8 mouse cellular contexts compared by ENCODE assay signal in the genomic region with DNA sequence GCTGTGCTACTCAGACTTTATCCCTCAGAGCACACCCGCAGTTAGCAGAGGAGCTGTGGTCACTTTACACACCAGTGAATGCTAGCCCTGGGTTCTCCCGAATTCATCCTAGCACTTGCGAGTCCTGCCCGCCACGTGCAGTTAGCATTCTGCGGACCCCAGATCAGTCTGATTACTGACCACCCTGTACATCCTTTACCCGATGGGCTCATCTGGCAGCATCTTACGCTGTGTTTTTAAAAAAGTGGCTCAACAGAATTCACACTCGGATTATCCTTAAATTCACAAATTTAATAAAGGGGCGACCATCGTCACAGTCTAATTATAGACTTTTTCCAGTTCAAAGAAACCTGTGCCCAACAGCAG. TPM values are rescaled to one million over a fixed set of nuclear protein-coding genes. Genes with fewer than 3 reads are reported as not detected.
DNase-seq lines count a peak whose midpoint lies in the region; ATAC-seq and TF ChIP-seq lines count a peak whose summit lies in the region.

No protein-coding gene starts in this region.

- peak overlapping the region; percentile 79 for H3K4me2 ChIP-seq in limb, embryonic 15.5 days
- H3K4me2 ChIP-seq in stomach, postnatal 0 days (replicated peaks; ENCODE audit: low read depth), result peak overlapping the region; percentile 80

- no peak for TF ChIP-seq EP300 in stomach, postnatal 0 days (optimal IDR thresholded peaks at IDR 0.05)

- WGBS in thymus, adult 2 months, result 41% methylated on average over 11 of the region's 11 CpGs
- whole genome bisulfite sequencing in limb, embryonic 15.5 days, result 5% methylated on average over 11 of the region's 11 CpGs
- 4% methylated on average over 11 of the region's 11 CpGs for WGBS in stomach, postnatal 0 days

- H3K4me3 ChIP-seq in thymus, adult 2 months (ENCODE audit: control insufficient read depth, insufficient read depth, low read length), result peak overlapping the region; percentile 95
- peak overlapping the region; percentile 91 for H3K4me3 ChIP-seq in limb, embryonic 15.5 days
- H3K4me3 ChIP-seq in stomach, postnatal 0 days (ENCODE audit: low read depth, low read length), result peak overlapping the region; percentile 98

- TF ChIP-seq POLR2A in thymus, adult 2 months (IDR thresholded peaks at IDR 0.05; ENCODE audit: control insufficient read depth, extremely low read depth, insufficient read depth, low read length, poor library complexity), result no peak

- H3K36me3 ChIP-seq in thymus, adult 2 months (ENCODE audit: control insufficient read depth, insufficient read depth, low read length), result peaks cover 5% of the 10 kb centered on the region; the same call in 1 of the 2 replicates
- H3K36me3 ChIP-seq in limb, embryonic 15.5 days, result peaks cover 25% of the 10 kb centered on the region
- H3K36me3 ChIP-seq in stomach, postnatal 0 days (ENCODE audit: control insufficient read depth, insufficient read depth, low read length), result peaks cover 5% of the 10 kb centered on the region; the same call in 1 of the 2 replicates

- DNase-seq in embryo, embryonic 10 days (ENCODE audit: low spot score), result peak; percentile 32
- no peak for DNase-seq in embryo, embryonic 10.5 days (ENCODE audit: low spot score)
- DNase-seq in thymus, adult 2 months, result peak; percentile 8
- no peak for DNase-seq in thymus, postnatal 14 days
- DNase-seq in stomach, postnatal 0 days (ENCODE audit: low spot score), result no peak
- no peak for DNase-seq in thymus, postnatal 36 days
- DNase-seq in gastrocnemius, postnatal 14 days, result no peak

- H3K27me3 ChIP-seq in thymus, adult 2 months (ENCODE audit: control insufficient read depth, insufficient read depth, low read length), result no peaks in the 10 kb centered on the region
- no peaks in the 10 kb centered on the region for H3K27me3 ChIP-seq in limb, embryonic 15.5 days
- H3K27me3 ChIP-seq in stomach, postnatal 0 days (ENCODE audit: control insufficient read depth, insufficient read depth, low read length), result no peaks in the 10 kb centered on the region

- intact Hi-C loops in gastrocnemius, postnatal 14 days (cut with DNase I; ENCODE audit: low total_unique reads), result loop anchor here (10.0 kb wide), 1 partner anchor 77 kb away; no protein-coding TSS in a partner anchor

- no peaks in the 10 kb centered on the region for H3K9me3 ChIP-seq in limb, embryonic 15.5 days
- no peaks in the 10 kb centered on the region for H3K9me3 ChIP-seq in stomach, postnatal 0 days (ENCODE audit: control insufficient read depth, low read length)

- H3K9ac ChIP-seq in limb, embryonic 15.5 days, result peak overlapping the region; percentile 94
- H3K9ac ChIP-seq in stomach, postnatal 0 days (ENCODE audit: low read length), result peak overlapping the region; percentile 93

- H3K4me1 ChIP-seq in thymus, adult 2 months (replicated peaks; ENCODE audit: control insufficient read depth, insufficient read depth, low read length), result peaks cover 27% of the 10 kb centered on the region
- H3K4me1 ChIP-seq in limb, embryonic 15.5 days, result peaks cover 35% of the 10 kb centered on the region
- H3K4me1 ChIP-seq in stomach, postnatal 0 days (replicated peaks; ENCODE audit: control insufficient read depth, insufficient read depth), result peaks cover 2% of the 10 kb centered on the region; the same call in 1 of the 2 replicates

- H3K27ac ChIP-seq in thymus, adult 2 months (ENCODE audit: control insufficient read depth, insufficient read depth, low read length), result no peak overlapping the region
- H3K27ac ChIP-seq in limb, embryonic 15.5 days, result peak overlapping the region; percentile 89
- H3K27ac ChIP-seq in stomach, postnatal 0 days (replicated peaks), result peak overlapping the region; percentile 90

- TF ChIP-seq CTCF in thymus, adult 2 months (IDR thresholded peaks at IDR 0.05; ENCODE audit: borderline replicate concordance, control insufficient read depth, extremely low read depth, insufficient read depth, low read length, poor library complexity), result no peak
- TF ChIP-seq CTCF in stomach, postnatal 0 days (IDR thresholded peaks at IDR 0.05; ENCODE audit: low read depth), result no peak

- no peak for ATAC-seq in limb, embryonic 15.5 days (ENCODE audit: insufficient number of reproducible peaks, low FRiP score, low TSS enrichment, low read depth)
- no peak for ATAC-seq in stomach, postnatal 0 days (ENCODE audit: low FRiP score, low TSS enrichment)

RNA-seq across cellular contexts. Expression of a gene that starts 0.4 kb away (rescaled TPM):
- polyA plus RNA-seq in thymus, adult 2 months (2012; rRNA removed), result 60.1 and 64.6 TPM in 2 replicates
- 9.1 and 9.9 TPM in 2 replicates for polyA plus RNA-seq in limb, embryonic 15.5 days (2015; fragmentation: Nextera tagmentation; extraction: Ambion mirVana)
- polyA plus RNA-seq in stomach, postnatal 0 days (2015; fragmentation: Nextera tagmentation; extraction: Ambion mirVana), result 3.0 and 3.1 TPM in 2 replicates
- total RNA-seq in gastrocnemius, postnatal 14 days (2021), result 1 to 10 TPM; 4.6 to 4.8 TPM

RNA-seq across cellular contexts. Expression of a gene that starts 3.4 kb away (rescaled TPM):
- 17.8 and 18.8 TPM in 2 replicates for polyA plus RNA-seq in thymus, adult 2 months (2012; rRNA removed)
- polyA plus RNA-seq in limb, embryonic 15.5 days (2015; fragmentation: Nextera tagmentation; extraction: Ambion mirVana), result 31.4 and 33.6 TPM in 2 replicates
- 23.1 and 23.6 TPM in 2 replicates for polyA plus RNA-seq in stomach, postnatal 0 days (2015; fragmentation: Nextera tagmentation; extraction: Ambion mirVana)
- 10 to 100 TPM; 13.0 to 13.1 TPM for total RNA-seq in gastrocnemius, postnatal 14 days (2021)

RNA-seq across cellular contexts. Expression of a gene that starts 12.5 kb away (rescaled TPM):
- polyA plus RNA-seq in thymus, adult 2 months (2012; rRNA removed), result 0.11 TPM in 1 of 2 replicates, not detected in the other
- not detected in 2 replicates for polyA plus RNA-seq in limb, embryonic 15.5 days (2015; fragmentation: Nextera tagmentation; extraction: Ambion mirVana)
- 5.8 and 6.0 TPM in 2 replicates for polyA plus RNA-seq in stomach, postnatal 0 days (2015; fragmentation: Nextera tagmentation; extraction: Ambion mirVana)
- total RNA-seq in gastrocnemius, postnatal 14 days (2021), result not detected

RNA-seq across cellular contexts. Expression of a gene that starts 25.5 kb away (rescaled TPM):
- 0.05 and 0.09 TPM in 2 replicates for polyA plus RNA-seq in thymus, adult 2 months (2012; rRNA removed)
- polyA plus RNA-seq in limb, embryonic 15.5 days (2015; fragmentation: Nextera tagmentation; extraction: Ambion mirVana), result 0.08 TPM in 1 of 2 replicates, not detected in the other
- polyA plus RNA-seq in stomach, postnatal 0 days (2015; fragmentation: Nextera tagmentation; extraction: Ambion mirVana), result 0.80 and 0.84 TPM in 2 replicates
- total RNA-seq in gastrocnemius, postnatal 14 days (2021), result not detected

RNA-seq across cellular contexts. Expression of a gene that starts 52.2 kb away (rescaled TPM):
- 39.8 and 47.7 TPM in 2 replicates for polyA plus RNA-seq in thymus, adult 2 months (2012; rRNA removed)
- 34.9 and 41.6 TPM in 2 replicates for polyA plus RNA-seq in limb, embryonic 15.5 days (2015; fragmentation: Nextera tagmentation; extraction: Ambion mirVana)
- polyA plus RNA-seq in stomach, postnatal 0 days (2015; fragmentation: Nextera tagmentation; extraction: Ambion mirVana), result 36.0 and 39.3 TPM in 2 replicates
- total RNA-seq in gastrocnemius, postnatal 14 days (2021), result 10 to 100 TPM; 12.3 to 14.8 TPM

Comparison
In these comparisons a context has a peak if more than half of its experiments do, and no peak if none do; other contexts are left out.
1. DNase-seq: peak in embryo, embryonic 10 days (single experiment) and thymus, adult 2 months (single experiment); none in embryo, embryonic 10.5 days (single experiment), thymus, postnatal 14 days (single experiment), stomach, postnatal 0 days (single experiment), thymus, postnatal 36 days (0 of 2) and gastrocnemius, postnatal 14 days (single experiment).
2. Peak in every context shown above with its lines, with median percentiles within 50 percentile points of each other: H3K4me3 ChIP-seq.